Mouse (Mus musculus) liver, adult 2 months (tissue): ENCODE results near the gene Itpripl2.

Experiments used
- CTCF ChIP-seq: fragments of 200-500 bp; IDR thresholded peaks from 2 replicates; pipeline ENCODE4 v1.5.1; 2011; ENCODE audit warnings: low read depth, low read length, control low read depth
- POLR2A ChIP-seq: fragments of 200-500 bp; IDR thresholded peaks from 2 replicates; pipeline ENCODE4 v1.6.1; 2011; ENCODE audit warnings: low read length, control low read depth; ENCODE audit not compliant: insufficient read depth; ENCODE audit errors: extremely low read depth

GRCm38 (mm10) chr7:118499784-118500435 is 8.1 kb upstream of the Itpripl2 start:
- no peak for TF ChIP-seq POLR2A
- no peak for TF ChIP-seq CTCF
